Mouse (Mus musculus) spleen, adult 12 weeks (tissue): Measurements from ENCODE around the gene Gm11084.
"Not testable (repeated sequence)": the region's sequence is repeated elsewhere in the genome, so short reads cannot be mapped to it uniquely, and the experiment has no call there.

ENCODE experiments used
- DNase-seq: peaks from one replicate; pipeline ENCODE4 v3.0.0; 2022; ENCODE audit warnings: low spot score

Gm11084 gene

GRCm38 (mm10) chr2:72994165-72994564 is 7.6 kb upstream of the Gm11084 start:
- DNase-seq, result no peak

GRCm38 (mm10) chr2:72992497-72992896 is 6.0 kb upstream of the Gm11084 start:
- no peak for DNase-seq

DNA sequence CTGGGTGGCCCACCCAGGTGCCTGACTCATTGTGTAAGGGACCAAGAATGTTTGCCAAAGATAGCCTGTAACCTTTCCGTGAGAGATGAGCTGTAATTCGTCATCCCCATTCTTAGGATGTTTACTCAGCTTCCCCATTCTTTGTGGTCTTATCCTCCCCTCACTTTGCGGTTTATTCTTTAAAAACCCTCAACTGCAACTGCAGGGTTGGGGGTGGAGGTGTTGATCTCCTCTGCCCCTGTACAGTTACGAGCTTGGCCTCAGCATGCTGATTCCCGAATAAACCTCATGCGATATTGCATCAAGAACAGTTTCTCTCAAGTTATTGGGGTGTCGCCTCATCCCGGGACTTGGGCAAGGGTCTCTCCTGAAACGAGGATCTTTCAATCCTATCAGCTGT is 2.4 kb upstream of the Gm11084 start:
- not testable (repeated sequence) for DNase-seq

DNA sequence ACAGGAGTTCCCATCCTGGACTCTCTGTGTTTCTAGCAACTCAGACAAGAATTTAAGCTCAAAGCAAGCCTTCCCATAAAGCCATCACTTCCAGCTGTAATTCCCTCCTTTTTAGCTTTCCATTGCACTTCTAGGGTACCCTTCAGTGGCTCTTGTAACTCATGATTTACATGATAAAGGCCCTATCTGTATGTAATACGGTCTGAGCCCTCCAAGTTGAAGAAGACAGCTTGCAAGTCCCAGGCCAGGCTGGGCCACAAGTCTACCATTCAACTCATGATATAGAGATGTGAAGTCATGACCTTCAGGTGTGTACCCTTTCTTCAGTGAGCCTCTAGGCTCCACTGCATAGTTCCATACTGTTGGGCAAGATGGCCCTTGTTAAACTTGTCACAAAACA is 1.0 kb downstream of the Gm11084 start:
- DNase-seq, result no peak

DNA sequence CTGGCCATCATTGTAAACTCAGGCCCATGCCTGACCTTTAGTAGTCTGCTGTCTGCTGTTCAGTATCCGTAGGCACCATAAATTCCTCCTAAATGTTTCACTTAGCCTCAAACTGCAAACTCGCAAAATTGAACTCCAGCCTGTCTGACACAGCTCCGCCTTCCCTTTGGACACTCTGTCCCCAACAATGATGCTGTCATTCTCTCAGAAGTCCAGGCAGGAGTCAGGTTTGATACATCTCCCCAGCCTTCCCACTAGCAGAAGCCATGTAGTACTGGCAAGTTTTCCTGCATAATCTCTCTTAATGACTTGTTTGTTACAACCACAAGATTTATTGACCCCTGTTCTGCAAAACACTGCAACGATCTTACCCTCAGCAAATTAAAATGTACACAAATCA is 1.7 kb downstream of the Gm11084 start:
- no peak for DNase-seq

DNA sequence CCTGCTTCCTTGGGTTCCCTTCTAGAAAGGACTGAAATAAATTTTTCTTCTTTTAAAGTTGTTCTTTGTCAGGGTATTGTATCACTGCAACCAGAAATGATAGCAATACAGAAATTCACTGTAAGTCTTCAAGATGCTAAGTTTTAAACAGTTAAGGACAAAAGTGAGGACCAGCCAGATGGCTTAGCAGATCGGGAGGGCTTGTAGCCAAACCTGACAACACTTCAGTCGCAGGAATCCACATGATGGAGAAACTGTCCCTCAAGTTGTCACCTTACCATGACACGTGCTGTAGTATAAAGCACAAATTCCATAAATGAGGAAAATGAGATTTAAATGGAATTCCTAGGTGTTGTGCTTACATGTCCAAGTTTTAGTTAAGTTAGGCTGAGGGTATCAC is 3.3 kb downstream of the Gm11084 start:
- no peak for DNase-seq

- DNase-seq, result no peak
Observed at GRCm38 (mm10) chr2:72982110-72982785, 4.3 kb downstream of the Gm11084 start.

DNA sequence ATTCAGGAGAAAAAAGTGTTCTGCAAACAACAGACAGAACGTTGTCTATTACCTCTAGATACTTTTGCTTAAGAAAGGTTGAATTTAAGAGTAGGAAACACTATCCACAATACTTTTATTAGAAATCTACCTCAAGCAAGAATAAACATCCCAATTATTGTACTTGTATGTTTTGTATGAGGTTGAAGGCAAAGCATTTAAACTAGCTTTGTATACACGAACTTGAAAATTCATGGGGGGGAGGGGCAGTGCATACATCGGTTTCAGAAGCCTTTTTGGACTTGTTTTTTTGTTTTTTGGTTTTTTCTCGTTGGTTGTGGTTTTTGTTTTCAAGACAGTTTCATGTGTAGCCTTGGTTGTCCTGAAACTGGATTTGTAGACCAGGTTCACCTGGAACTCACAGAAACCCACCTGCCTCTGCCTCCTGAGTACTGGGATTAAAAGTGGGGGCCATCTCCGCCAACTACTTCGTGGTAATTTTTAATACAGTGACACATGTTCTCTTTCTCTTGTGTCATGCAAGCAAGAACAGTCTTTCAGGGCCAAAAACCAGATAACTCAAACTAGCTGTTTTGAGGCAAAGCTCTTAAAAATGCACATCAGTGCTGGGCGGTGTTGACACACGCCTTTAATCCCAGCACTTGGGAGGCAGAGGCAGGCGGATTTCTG is 4.9 kb downstream of the Gm11084 start:
- no peak for DNase-seq

DNA sequence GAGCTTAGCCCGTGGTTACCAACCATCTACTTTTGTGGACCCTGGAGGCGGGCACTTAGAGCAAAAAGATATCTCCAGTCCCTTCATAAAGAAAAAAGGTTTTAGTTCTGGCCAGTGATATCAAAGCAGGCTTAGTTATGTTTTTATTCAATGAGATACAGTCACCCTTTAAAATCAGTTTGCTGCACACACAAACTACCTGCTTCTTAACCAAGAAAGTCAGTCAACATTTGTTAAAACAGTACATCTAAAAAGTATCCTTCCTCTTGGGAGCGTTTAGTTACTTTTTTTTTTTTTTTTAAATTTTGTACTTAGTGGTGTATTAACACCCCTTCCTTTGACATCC is 5.5 kb downstream of the Gm11084 start:
- DNase-seq, result no peak

GRCm38 (mm10) chr2:72980337-72981074 is 6.0 kb downstream of the Gm11084 start, which contains the start of gene Sp3:
Gene Sp3 (minus strand): TSS chr2:72980446.
- peak; percentile 92 for DNase-seq

- DNase-seq, result no peak
Observed at GRCm38 (mm10) chr2:72979659-72980071, 6.9 kb downstream of the Gm11084 start.

DNA sequence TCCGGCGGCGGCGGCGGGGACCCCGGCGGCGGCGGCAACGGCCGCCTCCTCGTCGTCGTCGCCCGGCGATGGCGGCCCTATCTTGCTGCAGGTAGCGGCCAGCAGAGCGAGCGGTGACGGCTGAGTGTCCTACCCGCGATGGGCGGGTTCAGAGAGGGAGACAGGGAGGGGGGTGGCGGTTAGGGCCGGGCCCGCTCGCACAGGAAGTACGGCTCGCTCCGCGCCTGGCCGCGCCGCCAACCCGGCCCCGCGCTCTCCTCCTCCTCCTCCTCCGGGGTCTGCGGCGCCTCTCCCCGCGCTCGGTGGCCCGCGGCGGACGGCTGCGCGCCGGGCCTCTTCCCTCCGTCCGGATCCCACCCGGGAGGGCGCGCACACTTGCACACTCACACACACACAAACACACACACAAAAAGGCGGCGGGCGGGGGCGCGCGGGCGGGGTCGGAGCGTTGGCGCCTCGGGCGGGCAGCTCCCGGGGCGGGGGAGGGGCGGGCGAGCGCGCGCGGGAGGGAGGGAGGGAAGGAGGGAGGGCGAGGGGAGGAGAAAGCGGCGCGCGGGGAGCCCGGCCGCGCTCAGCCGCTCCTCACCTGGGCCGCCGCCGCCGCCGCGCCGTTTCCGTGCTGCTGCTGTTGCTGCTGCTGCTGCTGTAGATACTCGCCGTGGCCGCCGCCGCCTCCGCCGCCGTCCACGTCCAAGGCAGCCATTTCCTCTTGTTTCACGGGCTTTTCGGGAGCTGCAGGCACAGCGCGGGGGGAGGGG is 7.4 kb downstream of the Gm11084 start:
- DNase-seq, result peak; percentile 87

- no peak for DNase-seq
Observed at GRCm38 (mm10) chr2:72978473-72978872, 8.0 kb downstream of the Gm11084 start.

DNA sequence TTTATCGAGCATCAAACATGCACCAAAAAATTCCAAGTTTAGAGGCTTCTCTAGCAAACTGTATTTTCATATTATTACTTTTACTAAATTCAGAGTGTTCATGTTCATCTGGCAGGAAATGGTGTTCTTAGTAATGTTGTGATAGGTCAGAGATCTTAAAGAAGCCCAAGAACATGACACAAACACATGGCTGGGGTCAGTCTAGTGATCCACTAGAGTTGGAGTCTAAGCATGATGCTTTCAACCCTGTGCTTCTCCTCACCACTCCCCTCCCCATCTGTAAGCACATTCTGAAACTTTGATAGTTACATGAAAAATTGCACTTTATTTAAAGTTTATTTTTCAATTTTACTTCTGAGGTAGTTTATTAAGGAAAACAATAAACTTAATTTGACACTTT is 9.2 kb downstream of the Gm11084 start:
- DNase-seq, result no peak

DNA sequence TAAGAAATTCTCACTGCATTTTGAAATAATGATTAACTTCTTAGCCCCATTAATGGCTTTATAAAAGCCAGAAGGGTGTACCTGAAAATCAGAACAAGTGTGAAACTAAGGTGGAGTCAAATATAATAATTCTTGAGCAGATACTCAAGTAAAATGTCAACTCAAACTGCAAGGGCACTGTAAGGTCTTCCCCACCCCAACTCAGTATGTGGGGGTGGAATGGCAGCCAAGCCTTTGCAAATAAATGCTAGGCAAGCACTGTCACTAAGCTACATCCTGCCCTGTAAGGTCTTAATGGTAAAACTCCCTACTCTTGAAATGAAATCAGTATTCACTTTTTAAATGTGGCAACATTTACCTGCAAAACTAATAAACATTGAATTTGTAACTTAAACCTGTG is 10.5 kb downstream of the Gm11084 start:
- no peak for DNase-seq

DNA sequence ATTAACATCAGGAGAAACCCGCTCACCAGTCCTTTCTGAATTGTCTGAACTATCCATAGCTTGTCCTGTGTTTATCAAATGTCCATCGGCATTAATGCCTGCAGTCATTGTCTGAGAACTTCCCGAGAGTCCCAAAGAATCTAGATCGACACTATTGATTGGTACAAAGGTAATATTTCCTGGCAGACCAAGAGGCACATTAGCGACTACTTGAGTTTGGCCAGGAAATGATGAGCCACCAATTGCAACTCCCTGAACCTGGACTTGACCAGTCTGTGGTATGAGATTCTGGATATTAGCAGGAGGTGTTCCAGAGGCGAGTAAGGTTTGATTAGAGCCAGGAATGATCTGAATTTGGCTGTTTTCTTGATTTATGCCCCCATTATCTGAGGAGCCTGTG is 15.7 kb downstream of the Gm11084 start:
- no peak for DNase-seq

GRCm38 (mm10) chr2:72970302-72970701 is 16.2 kb downstream of the Gm11084 start:
- DNase-seq, result no peak

DNA sequence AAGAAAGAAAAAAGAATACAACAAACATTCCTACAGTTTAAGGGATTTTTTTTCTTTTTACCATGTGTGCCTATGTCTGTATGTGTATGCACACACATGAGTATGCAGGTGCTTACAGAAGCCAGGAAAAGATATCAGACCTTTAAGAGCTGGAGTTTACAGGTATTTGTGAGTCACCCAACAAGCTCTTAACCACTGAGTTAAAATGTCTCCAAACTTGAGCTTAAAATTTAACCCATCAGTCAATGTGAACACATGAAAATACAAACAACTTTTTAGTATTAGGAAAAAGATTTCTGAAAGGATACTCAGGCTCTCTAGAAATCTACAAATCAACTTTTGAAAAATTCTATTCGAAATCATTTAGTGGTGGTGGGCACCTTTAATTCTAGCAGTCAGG is 18.0 kb downstream of the Gm11084 start:
- no peak for DNase-seq

DNA sequence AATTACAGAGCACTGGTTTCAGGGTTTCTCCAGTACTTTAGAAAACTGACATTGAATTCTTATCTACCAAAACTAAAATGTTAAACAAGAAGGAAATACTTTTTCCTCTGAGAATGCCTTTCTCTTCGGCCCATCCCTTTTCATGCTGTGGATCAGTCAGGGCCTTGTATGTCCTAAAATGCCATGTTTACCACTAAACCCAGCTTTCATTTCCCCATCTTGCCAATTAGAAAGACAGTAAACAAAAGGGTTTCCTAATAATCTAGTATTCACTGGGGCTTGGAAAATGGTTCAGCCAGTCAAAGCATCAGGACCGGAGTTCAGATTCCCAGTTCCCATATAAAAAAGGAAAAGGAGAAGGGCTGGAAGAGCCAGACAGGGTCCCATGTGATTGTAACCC is 21.1 kb downstream of the Gm11084 start:
- DNase-seq, result no peak

GRCm38 (mm10) chr2:72956415-72956814 is 30.1 kb downstream of the Gm11084 start:
- no peak for DNase-seq

DNA sequence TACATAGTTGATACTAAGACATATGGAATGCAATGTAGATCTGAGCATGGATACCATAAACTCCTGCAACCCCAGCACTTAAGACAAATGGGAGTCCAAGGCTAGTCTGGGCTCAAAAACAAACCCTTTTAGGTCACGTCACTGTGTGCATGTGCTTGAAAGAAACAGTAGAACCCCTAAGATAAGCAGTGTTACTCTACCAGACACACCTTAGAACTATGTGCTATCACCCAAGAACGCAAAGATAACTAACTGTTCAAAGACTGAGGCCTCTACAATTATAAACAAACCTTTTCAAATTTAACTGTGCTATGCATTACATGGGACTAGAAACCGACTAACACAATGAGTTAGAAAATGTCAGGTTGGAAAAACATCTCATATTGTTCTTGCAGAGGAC is 33.5 kb downstream of the Gm11084 start:
- no peak for DNase-seq

- DNase-seq, result no peak
Observed at GRCm38 (mm10) chr2:72935937-72936336, 50.6 kb downstream of the Gm11084 start.

GRCm38 (mm10) chr2:72932186-72932585 is 54.3 kb downstream of the Gm11084 start:
- no peak for DNase-seq
